8 mouse cellular contexts compared by ENCODE assay signal in genomic region chr8:47289641-47290040, GRCm38 (mm10).
DNase-seq lines count a peak whose midpoint lies in the region; ATAC-seq and TF ChIP-seq lines count a peak whose summit lies in the region.

No protein-coding gene starts in this region.

- H3K4me1 ChIP-seq in heart, embryonic 11.5 days (ENCODE audit: control insufficient read depth, insufficient read depth, low read length) = peaks cover 7% of the 10 kb centered on the region; the same call in 1 of the 2 replicates
- H3K4me1 ChIP-seq in midbrain, embryonic 10.5 days = peaks cover 38% of the 10 kb centered on the region

- ATAC-seq in heart, embryonic 11.5 days (replicated peaks; ENCODE audit: insufficient number of reproducible peaks, low FRiP score, low TSS enrichment) = no peak
- ATAC-seq in CD4-positive, CD25-positive, alpha-beta regulatory T cell, adult 4 months = no peak
- no peak for ATAC-seq in erythroblast, adult 5-6 weeks (replicated peaks; ENCODE audit: low FRiP score, poor library complexity, severe bottlenecking)

- 7% methylated on average over 6 of the region's 6 CpGs for WGBS in heart, embryonic 11.5 days (ENCODE audit: insufficient replicate concordance)
- WGBS in midbrain, embryonic 10.5 days = 7% methylated on average over 6 of the region's 6 CpGs

- TF ChIP-seq CTCF in brain, embryonic 14.5 days (IDR thresholded peaks at IDR 0.05; ENCODE audit: borderline replicate concordance, extremely low read depth, insufficient read depth, insufficient read length) = no peak

- peak overlapping the region; percentile 90; the same call in 1 of the 2 replicates for H3K9ac ChIP-seq in heart, embryonic 11.5 days (ENCODE audit: low read depth, low read length)

- peak overlapping the region; percentile 79 for H3K4me3 ChIP-seq in heart, embryonic 11.5 days (ENCODE audit: low read depth, low read length)
- peak overlapping the region; percentile 77 for H3K4me3 ChIP-seq in midbrain, embryonic 10.5 days

- peak overlapping the region; percentile 90 for H3K4me2 ChIP-seq in heart, embryonic 11.5 days

- DNase-seq in heart, postnatal 4 days = no peak
- DNase-seq in brain, embryonic 14.5 days (ENCODE audit: low read depth) = peak; percentile 88
- DNase-seq in forelimb bud, embryonic 11.5 days (ENCODE audit: low read depth, low spot score) = peak; percentile 25
- peak; percentile 31 for DNase-seq in midbrain, embryonic 10.5 days (ENCODE audit: low spot score)
- no peak for DNase-seq in frontal cortex, postnatal 36 days (ENCODE audit: low spot score in 2 of 2)

- H3K27me3 ChIP-seq in heart, embryonic 11.5 days (ENCODE audit: control insufficient read depth, insufficient read depth, low read length) = peaks cover 4% of the 10 kb centered on the region; the same call in 1 of the 2 replicates
- H3K27me3 ChIP-seq in midbrain, embryonic 10.5 days (ENCODE audit: low read depth, poor library complexity, severe bottlenecking) = peaks cover 8% of the 10 kb centered on the region

- H3K27ac ChIP-seq in heart, embryonic 11.5 days (ENCODE audit: low read depth, low read length) = no peak overlapping the region
- peak overlapping the region; percentile 97 for H3K27ac ChIP-seq in midbrain, embryonic 10.5 days (replicated peaks)

- H3K9me3 ChIP-seq in heart, embryonic 11.5 days (replicated peaks; ENCODE audit: control insufficient read depth, low read length) = no peaks in the 10 kb centered on the region
- H3K9me3 ChIP-seq in midbrain, embryonic 10.5 days (replicated peaks) = no peaks in the 10 kb centered on the region

- no peak for TF ChIP-seq POLR2A in brain, embryonic 14.5 days (IDR thresholded peaks at IDR 0.05; ENCODE audit: borderline replicate concordance, extremely low read depth, insufficient read depth, insufficient read length, poor library complexity, severe bottlenecking)

- no peaks in the 10 kb centered on the region for H3K36me3 ChIP-seq in heart, embryonic 11.5 days (ENCODE audit: control insufficient read depth, insufficient read depth, low read length)
- no peaks in the 10 kb centered on the region for H3K36me3 ChIP-seq in midbrain, embryonic 10.5 days

Comparison
In these comparisons a context has a peak if more than half of its experiments do, and no peak if none do; other contexts are left out.
1. DNase-seq: peak in brain, embryonic 14.5 days (single experiment), forelimb bud, embryonic 11.5 days (single experiment) and midbrain, embryonic 10.5 days (single experiment); none in heart, postnatal 4 days (single experiment) and frontal cortex, postnatal 36 days (0 of 2).